Mouse (Mus musculus): ENCODE measurements around the gene Nlgn2. TPM values are rescaled to one million over a fixed set of nuclear protein-coding genes. Genes with fewer than 3 reads are reported as not detected.

Nlgn2 gene
- 23.5 and 39.4 TPM in 2 replicates for polyA plus RNA-seq (2012; rRNA removed; ENCODE audit: low replicate concordance)

DNA sequence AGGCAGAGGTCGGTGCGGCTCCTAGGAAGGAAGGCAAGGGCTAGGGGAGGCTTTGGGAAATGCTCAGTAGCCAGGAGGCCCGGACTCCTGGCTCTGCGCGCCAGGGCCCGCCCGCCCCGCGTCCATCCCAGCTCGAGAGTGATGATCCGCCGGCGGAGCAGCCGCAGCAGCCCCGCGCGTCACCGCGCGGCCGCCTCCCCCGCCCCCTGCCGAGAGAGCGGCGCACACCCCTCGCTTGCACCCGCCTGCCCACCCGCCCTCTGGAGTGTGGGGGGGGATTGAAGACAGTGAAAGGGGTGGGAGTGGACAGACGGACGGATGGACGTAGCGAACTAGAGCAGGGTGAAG, at the start of gene Nlgn2:
Gene Nlgn2, minus strand, starts transcription at position 181 of the 348 bp plus-strand sequence.

DNA sequence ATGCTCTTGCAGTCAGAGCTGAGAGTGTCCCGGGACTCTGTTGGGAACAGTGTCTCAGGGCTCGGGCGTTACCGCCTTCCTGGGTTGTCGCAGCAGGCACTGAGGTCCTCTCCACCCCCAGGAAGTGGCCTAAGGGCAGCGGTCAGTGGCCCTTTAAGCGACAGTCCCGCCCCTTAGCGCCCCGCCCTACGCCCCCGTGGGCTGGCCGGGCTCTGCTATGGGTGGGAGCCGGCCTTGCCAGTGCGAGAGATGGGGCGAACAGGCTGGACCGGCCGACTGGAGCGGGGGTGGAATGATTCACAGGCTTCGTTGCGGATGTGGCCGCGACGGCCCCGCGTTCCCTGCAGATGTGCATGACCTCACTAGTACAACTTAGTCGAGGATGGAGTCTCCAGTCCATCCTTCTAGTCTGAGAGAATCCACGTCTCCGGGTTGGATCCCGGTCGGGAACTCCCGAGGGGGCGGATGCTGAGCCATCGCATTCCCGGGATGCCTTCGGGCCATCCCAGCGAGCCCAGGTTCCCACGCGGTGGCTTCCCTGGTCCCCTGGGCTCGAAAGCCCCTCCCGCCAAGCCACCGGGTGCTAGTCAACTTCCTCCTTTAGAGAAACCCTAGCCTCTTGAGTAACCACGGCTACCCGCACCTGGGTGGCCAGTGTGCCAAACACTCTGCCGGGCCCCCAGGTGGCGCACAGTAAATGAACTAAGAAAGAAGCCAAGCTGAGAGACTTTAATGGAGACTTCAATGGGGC, 43.4 kb upstream of the Nlgn2 start, which contains the start of gene Kctd11:
Gene Kctd11, minus strand, starts transcription at position 554 of the 751 bp plus-strand sequence.

DNA sequence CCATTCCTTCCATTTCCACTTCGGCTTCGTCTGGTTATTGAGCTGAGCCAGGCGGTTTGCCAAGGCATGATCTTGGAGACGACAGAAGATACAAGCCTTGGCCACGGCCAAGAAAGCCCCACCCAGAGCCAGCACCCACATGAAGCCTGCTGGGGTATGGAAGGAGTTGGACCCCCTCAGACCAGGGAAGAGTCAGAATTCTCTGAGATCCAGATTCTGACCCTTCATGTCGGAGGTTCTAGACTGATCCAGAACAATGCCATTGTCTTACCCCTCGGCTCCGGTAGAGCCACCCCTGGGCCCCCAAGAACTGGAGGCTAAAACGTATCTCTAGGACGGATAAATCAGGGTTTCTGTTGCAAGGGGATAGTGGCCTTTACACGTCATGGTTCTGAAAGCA, 40.3 kb upstream of the Nlgn2 start, which contains the start of gene Tmem95:
Gene Tmem95, minus strand, starts transcription at position 141 of the 400 bp plus-strand sequence.

DNA sequence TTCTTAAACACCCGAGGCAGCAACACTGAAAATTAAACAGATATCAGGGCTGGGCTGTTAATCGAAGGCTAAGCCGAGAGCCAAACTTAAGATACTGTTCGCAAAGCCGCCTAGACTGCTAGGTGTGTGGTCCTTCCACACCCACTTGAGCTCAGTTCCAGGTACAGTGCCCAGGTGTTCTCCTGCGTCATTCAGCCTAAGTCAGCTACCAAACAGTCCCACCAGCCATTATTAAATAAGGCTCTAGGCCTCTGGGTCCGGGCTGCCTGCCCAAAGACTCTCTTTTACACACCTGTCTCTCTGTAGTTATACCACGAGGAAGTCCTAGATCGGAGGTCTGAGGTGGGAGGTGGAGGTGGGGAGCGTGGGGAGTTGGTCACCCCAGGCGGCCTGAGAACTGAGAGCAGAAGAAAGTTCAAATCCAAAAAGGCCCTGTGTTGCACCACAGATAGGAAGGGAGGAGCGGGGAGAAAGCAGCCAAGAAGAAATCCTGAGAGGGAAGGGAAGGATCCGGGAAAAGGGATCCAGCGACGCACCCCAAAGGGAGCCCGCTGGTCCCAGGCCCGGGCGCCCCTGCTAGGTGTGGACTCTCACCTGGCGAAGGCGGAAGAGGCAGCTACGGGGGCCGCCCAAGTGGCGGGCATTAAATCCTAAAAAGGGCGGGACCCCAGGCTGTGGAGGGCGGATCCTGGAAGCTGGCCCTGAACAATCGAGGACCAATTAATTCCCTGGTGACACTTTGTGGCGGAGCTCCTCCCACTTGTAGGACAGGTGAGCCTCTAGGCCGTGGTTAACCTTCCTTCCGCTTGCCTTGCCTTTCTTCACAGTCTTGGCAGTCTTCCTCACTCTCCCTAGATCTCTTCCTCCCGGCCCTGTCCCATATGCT, 20.8 kb upstream of the Nlgn2 start, which contains the start of gene Tnk1:
Gene Tnk1, minus strand, starts transcription at position 618 of the 886 bp plus-strand sequence.

DNA sequence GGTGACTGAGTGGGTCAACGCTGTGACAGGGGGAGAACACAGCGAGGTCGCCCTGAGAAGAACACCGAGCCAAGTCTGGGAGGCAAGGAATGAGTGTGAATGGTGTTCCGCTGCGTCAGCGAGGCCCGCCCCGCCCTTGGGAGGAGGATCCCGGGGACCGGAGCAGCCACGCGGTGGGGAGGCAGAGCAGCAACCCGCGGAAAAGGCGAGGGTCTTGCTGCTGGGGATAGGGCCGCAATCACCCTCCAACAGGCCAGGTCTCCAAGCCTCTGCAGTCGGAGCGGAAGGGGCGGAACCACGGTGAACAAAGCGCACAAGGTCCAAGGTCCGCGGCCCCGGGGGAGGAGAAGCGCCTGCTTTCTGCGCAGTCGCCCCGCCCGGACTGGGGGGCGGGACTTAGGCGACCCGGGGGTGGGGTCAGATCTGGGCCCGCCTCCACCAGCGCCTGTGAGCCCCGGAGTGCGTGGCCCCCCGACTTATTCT, 8.7 kb upstream of the Nlgn2 start, which contains the start of gene Plscr3:
Gene Plscr3, plus strand, starts transcription at position 179 of the 483 bp plus-strand sequence.

DNA sequence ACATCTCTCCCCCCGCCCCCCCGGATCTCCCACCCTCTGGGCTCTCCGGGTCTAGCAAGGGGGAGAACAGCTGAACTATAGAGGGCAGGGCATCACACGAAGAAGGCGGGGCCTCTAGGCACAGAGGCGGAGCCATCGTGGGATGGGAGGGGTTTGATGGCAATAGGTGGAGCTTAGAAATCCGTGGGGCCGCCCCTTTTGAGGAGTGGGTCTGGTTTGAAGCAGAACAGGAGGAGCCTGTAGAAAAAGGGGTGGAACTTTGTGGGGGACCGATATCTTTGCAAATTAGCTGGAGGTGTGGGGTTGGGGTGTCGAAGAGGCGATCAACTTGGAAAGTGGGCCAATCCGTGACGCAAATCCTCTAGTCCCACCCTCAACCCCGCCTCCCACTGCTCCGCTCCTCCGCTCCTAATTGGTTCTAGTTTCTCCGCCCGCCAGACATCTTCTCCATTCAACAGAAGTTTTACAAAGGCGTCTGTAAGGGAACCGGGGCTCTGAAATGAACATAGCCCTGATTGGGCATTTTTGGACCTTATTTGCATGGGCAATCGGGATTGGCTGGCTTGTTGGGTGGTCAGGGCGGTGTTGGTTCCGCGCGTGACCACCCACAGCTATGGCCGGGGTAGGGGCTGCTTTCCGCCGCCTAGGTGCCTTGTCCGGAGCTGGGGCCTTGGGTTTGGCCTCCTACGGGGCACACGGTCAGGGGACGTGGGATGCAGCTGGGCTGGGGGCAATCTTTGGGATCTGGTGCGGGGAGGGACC, 549 bp upstream of the Nlgn2 start, which contains the start of gene Tmem256:
Gene Tmem256, plus strand, starts transcription at position 563 of the 762 bp plus-strand sequence.

DNA sequence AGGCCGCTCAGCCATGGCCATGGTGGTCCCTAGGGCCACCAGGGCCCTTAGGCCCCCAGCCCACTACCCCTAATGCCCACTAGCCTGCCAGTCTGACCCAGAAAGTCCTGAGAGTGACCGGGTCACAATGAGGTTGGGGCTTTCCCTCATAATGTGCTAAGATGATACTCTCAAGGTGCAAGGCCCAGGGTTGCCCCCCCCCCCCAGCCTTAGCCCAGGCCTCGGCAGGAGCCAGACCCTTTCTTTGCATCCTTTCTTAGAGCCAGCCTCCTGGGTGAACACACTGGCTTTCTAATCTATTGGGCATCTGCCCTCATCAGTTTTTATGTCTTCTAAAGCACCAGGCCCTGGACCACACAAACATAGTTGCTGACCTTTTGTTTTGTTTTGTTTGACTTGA, 15.5 kb downstream of the Nlgn2 start, which contains the start of gene Spem1:
Gene Spem1, minus strand, starts transcription at position 101 of the 400 bp plus-strand sequence.

DNA sequence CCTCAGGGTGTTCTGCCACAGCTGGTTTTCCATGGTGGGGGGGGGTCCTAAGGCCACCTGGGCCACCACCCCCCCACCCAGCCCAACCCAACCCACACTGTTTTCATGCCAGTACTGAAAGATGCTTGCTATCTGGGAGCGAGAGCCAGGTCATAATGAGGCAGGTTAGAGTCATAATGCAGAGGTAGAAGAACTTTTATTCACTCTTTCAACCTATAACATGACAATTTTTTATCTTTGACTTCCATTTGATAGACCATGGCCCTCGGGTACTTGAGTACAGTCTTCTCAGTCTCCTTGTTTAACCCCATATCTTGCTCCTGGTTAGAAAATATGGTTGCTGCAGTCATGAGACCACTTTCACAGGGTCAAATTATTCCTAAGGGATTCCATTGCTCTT, 19.2 kb downstream of the Nlgn2 start, which contains the start of gene Spem2:
Gene Spem2, minus strand, starts transcription at position 101 of the 400 bp plus-strand sequence.

DNA sequence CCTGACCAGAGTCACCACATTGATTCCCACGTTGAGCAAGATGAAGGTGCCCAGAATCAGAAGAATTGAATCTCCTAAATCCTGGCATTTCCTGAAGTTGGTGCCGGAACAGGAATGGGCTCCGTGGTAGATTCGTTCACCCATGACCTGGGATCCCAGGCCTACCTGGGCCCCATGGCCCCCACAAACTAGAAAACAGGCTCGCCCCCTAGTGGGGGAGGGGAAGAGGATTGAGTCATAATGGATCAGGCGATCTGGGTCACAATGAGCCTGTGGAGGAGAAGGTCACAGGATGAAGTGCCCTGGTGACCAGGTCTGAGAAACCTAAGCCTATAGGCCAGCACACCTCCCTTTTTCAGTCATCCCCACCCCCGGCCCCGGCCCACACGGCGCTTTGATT, 22.4 kb downstream of the Nlgn2 start, which contains the start of gene Gm39566:
Gene Gm39566, minus strand, starts transcription at position 144 of the 400 bp plus-strand sequence.

DNA sequence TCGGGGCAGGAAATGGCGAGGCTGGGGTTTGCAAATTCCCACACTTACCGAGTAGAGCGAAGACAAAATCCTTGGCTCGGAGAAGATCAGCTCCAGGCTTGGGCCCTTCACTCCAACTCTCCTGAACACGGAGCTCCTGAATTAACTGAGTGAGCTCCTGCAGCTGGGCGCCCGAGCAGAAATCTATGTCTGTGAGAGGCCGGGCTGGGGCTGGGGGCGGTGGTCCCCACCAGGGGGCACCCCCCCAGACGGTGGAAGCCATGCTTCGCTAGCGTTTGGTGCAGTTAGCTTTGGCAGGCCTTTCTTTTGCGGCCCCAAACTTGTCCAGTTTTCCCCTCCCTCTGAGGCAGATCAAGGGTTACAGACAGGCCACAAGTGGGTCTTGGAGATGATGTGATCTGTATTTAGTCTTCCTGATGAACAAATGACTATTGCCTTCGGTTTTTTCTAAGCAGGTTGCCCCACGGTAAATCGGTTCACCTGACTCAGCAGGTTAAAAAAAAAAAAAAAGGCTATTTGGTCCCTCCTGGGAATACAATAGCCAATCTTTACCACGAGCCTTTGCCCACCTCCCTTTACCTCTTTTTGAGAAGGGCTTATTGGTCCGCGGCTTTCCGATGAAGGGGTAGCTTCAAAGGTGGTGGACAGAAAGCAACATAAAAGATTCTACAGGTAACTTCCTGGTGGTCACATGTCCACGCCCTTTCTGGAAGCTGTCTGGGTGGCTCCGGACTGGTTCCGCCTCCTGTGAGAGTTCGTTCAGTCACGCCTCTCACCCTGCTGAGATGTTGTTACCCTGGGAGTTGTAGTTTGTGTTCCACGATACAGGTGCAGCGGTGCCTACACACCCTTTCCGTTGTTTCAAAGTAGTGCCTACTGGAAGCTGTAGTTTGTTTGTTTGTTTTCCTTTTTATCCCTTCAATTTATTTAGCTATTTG, 32.3 kb downstream of the Nlgn2 start, which contains the start of gene Tmem102:
Gene Tmem102, minus strand, starts transcription at position 653 of the 938 bp plus-strand sequence.

DNA sequence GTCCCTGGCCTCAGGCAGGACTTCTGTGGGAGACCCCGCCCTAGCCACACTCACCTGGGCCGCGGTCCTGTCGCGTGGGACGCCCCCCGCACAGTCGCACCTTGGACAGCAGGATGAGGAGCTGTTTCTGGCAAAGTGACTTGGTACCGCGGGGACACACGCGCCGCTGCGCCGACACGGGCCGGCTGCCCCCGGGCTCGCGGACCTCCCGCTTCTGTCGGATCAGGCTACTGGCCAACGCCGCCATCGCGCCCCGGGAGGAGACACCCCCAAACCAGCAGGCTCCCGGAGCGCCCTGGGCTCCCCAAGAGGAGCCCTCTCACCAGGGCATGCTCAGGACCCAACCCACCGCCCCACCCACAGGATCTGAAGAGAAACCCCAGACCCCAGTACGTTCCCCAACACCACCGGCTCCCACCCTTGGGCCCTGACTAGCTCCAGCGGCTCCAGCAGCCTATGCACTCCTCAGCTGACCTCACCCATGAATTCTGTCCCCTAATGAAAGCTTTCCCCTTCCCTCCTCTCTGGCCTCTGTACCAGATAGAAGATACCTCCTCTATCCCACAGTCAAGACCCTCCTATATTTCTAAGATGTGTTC, 36.1 kb downstream of the Nlgn2 start, which contains the start of gene Fgf11:
Gene Fgf11, minus strand, starts transcription at position 479 of the 599 bp plus-strand sequence.

DNA sequence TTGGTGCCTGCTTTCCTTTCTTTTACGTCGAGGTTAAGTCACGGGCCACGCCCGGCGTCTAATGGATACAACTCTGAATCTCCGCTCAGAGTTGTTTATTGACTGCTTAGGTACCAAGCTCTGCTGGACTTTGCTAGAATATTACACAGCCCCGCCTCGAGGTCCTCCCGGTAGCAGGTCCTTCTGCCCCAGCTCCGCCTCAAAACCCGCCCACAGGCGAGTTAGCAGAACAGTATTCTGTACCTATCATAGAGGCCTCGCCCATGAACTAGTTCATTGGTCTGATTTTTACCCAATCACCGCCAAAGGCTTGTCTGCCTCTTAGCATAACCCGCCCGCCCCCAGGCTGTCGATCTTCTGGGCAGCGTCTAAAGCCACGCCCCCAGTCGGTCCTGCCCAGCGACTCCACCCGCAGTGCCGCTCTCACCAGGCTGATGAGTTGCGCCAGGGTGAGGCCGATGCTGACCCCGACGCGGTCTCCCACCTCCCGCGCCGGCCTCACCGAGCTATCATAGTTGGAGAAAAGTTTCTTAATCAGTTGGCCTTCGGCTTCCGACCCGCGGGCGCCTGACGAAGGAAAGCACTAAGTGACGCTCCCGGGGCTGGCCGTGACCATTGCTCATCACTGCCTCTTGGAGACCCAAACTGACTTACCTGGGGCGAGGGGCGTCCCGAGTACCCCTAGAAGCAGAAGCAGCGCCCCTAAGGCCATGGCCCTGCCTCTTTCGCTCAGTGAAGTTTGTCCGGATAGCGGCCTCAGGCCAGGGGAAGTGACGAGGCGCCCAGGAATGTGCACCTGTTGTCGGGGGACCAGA, 42.2 kb downstream of the Nlgn2 start, which contains the start of gene Chrnb1:
Gene Chrnb1, minus strand, starts transcription at position 776 of the 815 bp plus-strand sequence.

Other genes starting within 250 kb of the Nlgn2 start
- 11.6 and 60.5 TPM in 2 replicates for gene Atp1b2, start 231.8 kb downstream of the Nlgn2 start, polyA plus RNA-seq (2012; rRNA removed; ENCODE audit: low replicate concordance)
- gene Shbg, start 219.9 kb downstream of the Nlgn2 start, polyA plus RNA-seq (2012; rRNA removed; ENCODE audit: low replicate concordance): 0.08 TPM in 1 of 2 replicates, not detected in the other
- gene Sat2, start 215.8 kb downstream of the Nlgn2 start, polyA plus RNA-seq (2012; rRNA removed; ENCODE audit: low replicate concordance): 2.1 and 6.7 TPM in 2 replicates
- gene Fxr2, start 204.8 kb downstream of the Nlgn2 start, polyA plus RNA-seq (2012; rRNA removed; ENCODE audit: low replicate concordance): 50.5 and 57.2 TPM in 2 replicates
- 0.66 and 1.1 TPM in 2 replicates for gene Sox15, start 182.5 kb downstream of the Nlgn2 start, polyA plus RNA-seq (2012; rRNA removed; ENCODE audit: low replicate concordance)
- gene Mpdu1, start 175.1 kb downstream of the Nlgn2 start, polyA plus RNA-seq (2012; rRNA removed; ENCODE audit: low replicate concordance): 139 and 176 TPM in 2 replicates
- 76.8 and 80.0 TPM in 2 replicates for gene Cd68, start 171.6 kb downstream of the Nlgn2 start, polyA plus RNA-seq (2012; rRNA removed; ENCODE audit: low replicate concordance)
- gene Eif4a1, start 165.4 kb downstream of the Nlgn2 start, polyA plus RNA-seq (2012; rRNA removed; ENCODE audit: low replicate concordance): 199 and 324 TPM in 2 replicates
- gene Senp3, start 155.7 kb downstream of the Nlgn2 start, polyA plus RNA-seq (2012; rRNA removed; ENCODE audit: low replicate concordance): 40.2 and 91.5 TPM in 2 replicates
- 5.2 and 9.5 TPM in 2 replicates for gene Tnfsf13, start 152.0 kb downstream of the Nlgn2 start, polyA plus RNA-seq (2012; rRNA removed; ENCODE audit: low replicate concordance)
- gene Tnfsf12, start 141.9 kb downstream of the Nlgn2 start, polyA plus RNA-seq (2012; rRNA removed; ENCODE audit: low replicate concordance): 48.2 and 64.3 TPM in 2 replicates
- 8.4 and 11.1 TPM in 2 replicates for gene Tnfsfm13, start 141.7 kb downstream of the Nlgn2 start, polyA plus RNA-seq (2012; rRNA removed; ENCODE audit: low replicate concordance)
- 18.0 and 27.0 TPM in 2 replicates for gene Polr2a, start 79.1 kb downstream of the Nlgn2 start, polyA plus RNA-seq (2012; rRNA removed; ENCODE audit: low replicate concordance)
- gene Slc35g3, start 75.8 kb downstream of the Nlgn2 start, polyA plus RNA-seq (2012; rRNA removed; ENCODE audit: low replicate concordance): not detected in 2 replicates
- gene Zbtb4, start 71.9 kb downstream of the Nlgn2 start, polyA plus RNA-seq (2012; rRNA removed; ENCODE audit: low replicate concordance): 47.2 and 88.9 TPM in 2 replicates
- 14.0 and 38.5 TPM in 2 replicates for gene Chrnb1, start 41.8 kb downstream of the Nlgn2 start, polyA plus RNA-seq (2012; rRNA removed; ENCODE audit: low replicate concordance)
- gene Fgf11, start 35.9 kb downstream of the Nlgn2 start, polyA plus RNA-seq (2012; rRNA removed; ENCODE audit: low replicate concordance): 11.4 and 13.5 TPM in 2 replicates
- 4.5 and 10.8 TPM in 2 replicates for gene Tmem102, start 32.2 kb downstream of the Nlgn2 start, polyA plus RNA-seq (2012; rRNA removed; ENCODE audit: low replicate concordance)
- not detected in 2 replicates for gene Gm39566, start 22.5 kb downstream of the Nlgn2 start, polyA plus RNA-seq (2012; rRNA removed; ENCODE audit: low replicate concordance)
- gene Spem2, start 19.3 kb downstream of the Nlgn2 start, polyA plus RNA-seq (2012; rRNA removed; ENCODE audit: low replicate concordance): not detected in 2 replicates
- gene Spem1, start 15.6 kb downstream of the Nlgn2 start, polyA plus RNA-seq (2012; rRNA removed; ENCODE audit: low replicate concordance): 0.19 and 0.35 TPM in 2 replicates
- gene Tmem256, start 730 bp upstream of the Nlgn2 start, polyA plus RNA-seq (2012; rRNA removed; ENCODE audit: low replicate concordance): 180 and 280 TPM in 2 replicates
- gene Plscr3, start 8.6 kb upstream of the Nlgn2 start, polyA plus RNA-seq (2012; rRNA removed; ENCODE audit: low replicate concordance): 125 and 161 TPM in 2 replicates
- 11.8 and 14.1 TPM in 2 replicates for gene Tnk1, start 20.9 kb upstream of the Nlgn2 start, polyA plus RNA-seq (2012; rRNA removed; ENCODE audit: low replicate concordance)
- not detected in 2 replicates for gene Tmem95, start 40.2 kb upstream of the Nlgn2 start, polyA plus RNA-seq (2012; rRNA removed; ENCODE audit: low replicate concordance)
- gene Kctd11, start 43.6 kb upstream of the Nlgn2 start, polyA plus RNA-seq (2012; rRNA removed; ENCODE audit: low replicate concordance): 11.8 and 13.5 TPM in 2 replicates
- 40.3 and 80.4 TPM in 2 replicates for gene Acap1, start 57.8 kb upstream of the Nlgn2 start, polyA plus RNA-seq (2012; rRNA removed; ENCODE audit: low replicate concordance)
- gene 2810408A11Rik, start 63.2 kb upstream of the Nlgn2 start, polyA plus RNA-seq (2012; rRNA removed; ENCODE audit: low replicate concordance): 0.80 and 1.1 TPM in 2 replicates
- gene Neurl4, start 63.3 kb upstream of the Nlgn2 start, polyA plus RNA-seq (2012; rRNA removed; ENCODE audit: low replicate concordance): 44.0 and 45.9 TPM in 2 replicates
- 130 and 139 TPM in 2 replicates for gene Gps2, start 76.1 kb upstream of the Nlgn2 start, polyA plus RNA-seq (2012; rRNA removed; ENCODE audit: low replicate concordance)
- 301 and 469 TPM in 2 replicates for gene Eif5a, start 84.2 kb upstream of the Nlgn2 start, polyA plus RNA-seq (2012; rRNA removed; ENCODE audit: low replicate concordance)
- gene Ybx2, start 98.0 kb upstream of the Nlgn2 start, polyA plus RNA-seq (2012; rRNA removed; ENCODE audit: low replicate concordance): 24.9 and 28.8 TPM in 2 replicates
- gene Slc2a4, start 110.4 kb upstream of the Nlgn2 start, polyA plus RNA-seq (2012; rRNA removed; ENCODE audit: low replicate concordance): 238 and 400 TPM in 2 replicates
- gene Cldn7, start 127.0 kb upstream of the Nlgn2 start, polyA plus RNA-seq (2012; rRNA removed; ENCODE audit: low replicate concordance): 18.2 and 18.6 TPM in 2 replicates
- gene Ctdnep1, start 143.4 kb upstream of the Nlgn2 start, polyA plus RNA-seq (2012; rRNA removed; ENCODE audit: low replicate concordance): 110 and 163 TPM in 2 replicates
- 55.0 and 105 TPM in 2 replicates for gene Elp5, start 144.7 kb upstream of the Nlgn2 start, polyA plus RNA-seq (2012; rRNA removed; ENCODE audit: low replicate concordance)
- gene Gabarap, start 153.4 kb upstream of the Nlgn2 start, polyA plus RNA-seq (2012; rRNA removed; ENCODE audit: low replicate concordance): 358 and 921 TPM in 2 replicates
- 21.3 and 23.1 TPM in 2 replicates for gene Phf23, start 158.0 kb upstream of the Nlgn2 start, polyA plus RNA-seq (2012; rRNA removed; ENCODE audit: low replicate concordance)
- 15.5 and 26.3 TPM in 2 replicates for gene Dvl2, start 162.8 kb upstream of the Nlgn2 start, polyA plus RNA-seq (2012; rRNA removed; ENCODE audit: low replicate concordance)
- 171 and 264 TPM in 2 replicates for gene Acadvl, start 177.6 kb upstream of the Nlgn2 start, polyA plus RNA-seq (2012; rRNA removed; ENCODE audit: low replicate concordance)
- gene Dlg4, start 179.2 kb upstream of the Nlgn2 start, polyA plus RNA-seq (2012; rRNA removed; ENCODE audit: low replicate concordance): 22.3 and 22.8 TPM in 2 replicates
- 2.4 TPM in 1 of 2 replicates, not detected in the other for gene Asgr1, start 216.3 kb upstream of the Nlgn2 start, polyA plus RNA-seq (2012; rRNA removed; ENCODE audit: low replicate concordance)

All from mammary gland, adult 2 months (tissue).